Mouse (Mus musculus) lung, postnatal 14 days (tissue): ENCODE measurements around the gene Batf.
"Not testable (repeated sequence)": the region's sequence is repeated elsewhere in the genome, so short reads cannot be mapped to it uniquely, and the experiment has no call there.

ENCODE experiments used
- DNase-seq: peaks from one replicate; pipeline ENCODE4 v3.0.0; 2021

Gene Batf

GRCm38 (mm10) chr12:85684411-85685275 lies 1.8 kb upstream of the Batf start:
- DNase-seq, result no peak

- no peak for DNase-seq
Measured at GRCm38 (mm10) chr12:85687217-85687533, 706 bp downstream of the Batf start.

- no peak for DNase-seq
Measured at GRCm38 (mm10) chr12:85687846-85688245, 1.4 kb downstream of the Batf start.

GRCm38 (mm10) chr12:85695787-85696186 lies 9.3 kb downstream of the Batf start:
- no peak for DNase-seq

- no peak for DNase-seq
Measured at GRCm38 (mm10) chr12:85696436-85696835, 10.0 kb downstream of the Batf start.

- not testable (repeated sequence) for DNase-seq
Measured at GRCm38 (mm10) chr12:85698179-85698578, 11.7 kb downstream of the Batf start.

GRCm38 (mm10) chr12:85700191-85700841 lies 13.8 kb downstream of the Batf start:
- no peak for DNase-seq

GRCm38 (mm10) chr12:85700842-85701223 lies 14.4 kb downstream of the Batf start:
- no peak for DNase-seq

GRCm38 (mm10) chr12:85702166-85703055 lies 15.9 kb downstream of the Batf start:
- no peak for DNase-seq

- DNase-seq, result no peak
Measured at GRCm38 (mm10) chr12:85703507-85703906, 17.0 kb downstream of the Batf start.

GRCm38 (mm10) chr12:85704566-85704965 lies 18.1 kb downstream of the Batf start:
- DNase-seq, result no peak

- peak; percentile 85 for DNase-seq
Measured at GRCm38 (mm10) chr12:85705002-85705830, 18.7 kb downstream of the Batf start.

GRCm38 (mm10) chr12:85705831-85706530 lies 19.5 kb downstream of the Batf start:
- no peak for DNase-seq

GRCm38 (mm10) chr12:85706906-85707305 lies 20.4 kb downstream of the Batf start:
- no peak for DNase-seq

- no peak for DNase-seq
Measured at GRCm38 (mm10) chr12:85707391-85707790, 20.9 kb downstream of the Batf start.

- DNase-seq, result no peak
Measured at GRCm38 (mm10) chr12:85708556-85708955, 22.1 kb downstream of the Batf start.

GRCm38 (mm10) chr12:85710695-85711094 lies 24.2 kb downstream of the Batf start:
- DNase-seq, result no peak

GRCm38 (mm10) chr12:85712587-85712986 lies 26.1 kb downstream of the Batf start:
- no peak for DNase-seq

- DNase-seq, result no peak
Measured at GRCm38 (mm10) chr12:85714126-85714525, 27.7 kb downstream of the Batf start.

GRCm38 (mm10) chr12:85725306-85725705 lies 38.8 kb downstream of the Batf start:
- DNase-seq, result no peak

- DNase-seq, result no peak
Measured at GRCm38 (mm10) chr12:85726729-85727397, 40.4 kb downstream of the Batf start.
